Mouse (Mus musculus) adrenal gland, postnatal 14 days (tissue): ENCODE results near the gene Ccdc170. TPM values are rescaled to one million over a fixed set of nuclear protein-coding genes. Genes with fewer than 3 reads are reported as not detected.
A peak's percentile ranks its signal among the peaks of the same experiment; 100 is the strongest.
"Not testable (repeated sequence)": the region's sequence is repeated elsewhere in the genome, so short reads cannot be mapped to it uniquely, and the experiment has no call there.

ENCODE experiments used
- DNase-seq: peaks from one replicate; pipeline ENCODE4 v3.0.0; 2021; ENCODE audit warnings: mixed read lengths
- total RNA-seq: library from RNA; stranded (reverse); gene quantifications from 2 replicates; pipeline ENCODE4 v1.2.3, GENCODE M21; 2021

Ccdc170 gene
- total RNA-seq, 1 experiment from 2014 or later = 0.11 TPM

DNA sequence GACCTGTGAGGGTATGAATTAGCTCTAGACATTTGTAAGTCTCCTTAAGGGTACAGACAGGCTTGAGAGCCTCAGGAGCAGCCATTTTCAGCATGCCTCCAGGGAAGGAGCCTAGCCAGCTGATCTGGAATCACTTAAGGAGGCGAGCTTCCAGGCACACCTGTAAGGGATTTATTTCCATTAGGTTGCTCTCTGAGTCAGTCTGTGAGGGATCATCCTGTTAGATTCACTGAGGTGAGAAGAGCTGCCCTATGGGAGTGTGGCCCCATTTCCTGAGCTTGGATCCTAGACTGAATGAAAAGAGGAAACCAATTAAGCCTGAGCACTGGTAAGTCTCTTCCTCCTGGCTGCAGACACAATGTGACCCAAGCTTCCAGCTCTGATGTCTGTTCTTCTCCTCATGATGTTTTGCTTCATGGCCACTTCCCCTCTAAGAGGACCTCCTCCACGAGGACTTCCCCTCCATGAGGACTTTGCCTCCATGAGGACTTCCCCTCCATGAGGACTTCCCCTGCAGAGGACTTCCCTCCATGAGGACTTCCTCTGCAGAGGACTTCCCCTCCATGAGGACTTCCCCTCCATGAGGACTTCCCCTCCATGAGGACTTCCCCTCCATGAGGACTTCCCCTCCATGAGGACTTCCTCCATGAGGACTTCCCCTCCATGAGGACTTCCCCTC, 118.6 kb downstream of the Ccdc170 start:
- no peak for DNase-seq

DNA sequence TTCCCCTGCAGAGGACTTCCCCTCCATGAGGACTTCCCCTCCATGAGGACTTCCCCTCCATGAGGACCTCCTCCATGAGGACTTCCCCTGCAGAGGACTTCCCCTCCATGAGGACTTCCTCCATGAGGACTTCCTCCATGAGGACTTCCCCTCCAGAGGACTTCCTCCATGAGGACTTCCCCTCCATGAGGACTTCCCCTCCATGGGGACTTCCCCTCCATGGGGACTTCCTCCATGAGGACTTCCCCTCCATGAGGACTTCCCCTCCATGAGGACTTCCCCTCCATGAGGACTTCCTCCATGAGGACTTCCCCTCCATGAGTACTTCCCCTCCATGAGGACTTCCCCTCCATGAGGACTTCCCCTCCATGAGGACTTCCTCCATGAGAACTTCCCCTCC, 119.3 kb downstream of the Ccdc170 start:
- DNase-seq = not testable (repeated sequence)

- DNase-seq = no peak
Measured at GRCm38 (mm10) chr10:4602466-4602865, 120.2 kb downstream of the Ccdc170 start.

DNA sequence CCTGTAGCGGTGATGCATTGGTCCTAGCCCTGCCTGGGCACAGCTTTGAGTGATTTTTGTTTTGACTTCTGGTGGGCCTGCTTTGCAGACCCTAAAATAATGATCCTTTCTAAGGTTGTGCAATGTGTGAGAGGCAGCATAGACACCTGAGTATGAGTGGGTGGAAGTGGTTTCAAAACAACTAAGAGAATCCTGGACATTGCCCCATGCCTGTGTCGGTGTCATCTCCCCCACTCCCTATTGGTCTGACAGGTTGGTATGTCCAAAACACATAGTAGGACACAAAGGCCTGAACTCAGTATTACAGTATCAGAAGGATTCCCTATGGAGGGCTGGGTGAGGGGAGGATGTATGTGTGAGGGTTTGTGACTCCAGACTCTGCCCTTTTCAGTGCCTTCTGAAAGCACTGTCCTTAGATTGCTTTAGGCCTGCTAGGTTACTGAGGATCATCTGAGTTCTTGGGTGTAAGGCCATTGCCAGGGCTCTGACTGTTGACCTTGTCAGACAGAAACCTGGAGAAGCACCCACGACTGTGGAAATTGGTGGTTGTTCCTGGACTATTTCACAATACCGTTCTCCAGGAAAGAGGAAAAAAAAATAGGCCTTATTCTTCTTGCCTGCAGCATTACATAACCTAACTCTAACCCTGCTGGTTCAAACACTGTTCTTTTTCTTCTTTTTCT, 122.4 kb downstream of the Ccdc170 start:
- DNase-seq = no peak

DNA sequence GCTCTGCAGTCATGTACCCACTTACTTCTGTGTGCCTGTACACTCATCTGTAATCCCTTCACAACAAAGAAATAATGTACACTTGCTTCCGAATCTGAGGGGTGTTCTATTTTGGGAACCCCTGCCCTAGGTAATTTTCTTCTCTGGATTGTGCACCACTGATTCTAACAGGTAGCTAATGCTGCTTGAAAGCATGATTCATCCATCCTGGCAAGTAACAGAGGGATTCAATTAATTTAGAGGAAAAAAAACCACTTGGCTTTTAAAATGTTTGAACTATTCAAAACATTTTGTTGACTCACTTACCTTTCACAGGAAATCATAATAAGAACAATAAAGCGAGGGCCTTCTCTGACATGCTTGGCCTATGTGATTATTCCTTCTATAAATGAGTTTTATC, 127.9 kb downstream of the Ccdc170 start:
- no peak for DNase-seq

DNA sequence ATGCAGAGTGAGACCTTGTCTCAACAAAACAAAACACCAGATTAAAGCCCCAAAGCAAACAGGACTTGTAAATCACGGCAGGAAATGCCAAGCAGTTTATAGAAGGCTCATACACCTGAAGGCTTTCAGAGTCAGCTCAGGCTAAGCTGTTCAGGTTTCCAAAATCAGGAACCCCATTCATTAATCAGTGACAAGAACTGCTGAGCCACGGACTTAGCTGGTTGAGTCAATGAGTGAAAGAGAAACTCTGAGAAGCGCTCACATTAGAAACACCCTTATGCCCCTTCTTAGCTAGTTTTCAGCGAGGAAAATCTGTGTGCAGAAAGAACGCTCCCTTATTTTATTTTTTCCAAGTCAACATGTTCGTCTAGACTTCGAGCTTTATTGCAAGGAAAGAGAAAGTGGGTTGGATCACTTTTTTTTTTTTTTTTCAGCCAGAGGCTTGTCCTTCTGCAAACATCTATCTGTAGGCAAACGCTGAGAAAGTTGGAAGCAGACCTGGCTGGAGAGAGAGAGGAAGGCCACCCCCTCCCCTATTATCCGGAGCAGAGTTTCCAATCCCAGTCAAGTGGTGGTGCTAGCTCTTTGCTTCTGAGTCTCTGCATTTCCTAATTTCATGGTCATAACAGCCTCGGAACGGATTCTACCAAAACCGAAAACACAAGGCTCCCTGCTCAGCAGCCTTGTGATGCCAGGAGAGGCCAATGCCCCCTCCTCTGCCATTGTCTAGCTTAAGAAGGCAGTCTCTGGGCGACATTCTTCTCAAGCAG, 129.3 kb downstream of the Ccdc170 start, which contains the start of gene Esr1:
Esr1 (plus strand) TSS at position 208 of the 770 bp plus-strand sequence.
- DNase-seq = peak; percentile 32

Other genes starting within 250 kb of the Ccdc170 start
- gene Akap12, start 216.1 kb upstream of the Ccdc170 start, total RNA-seq = 30.7 and 35.0 TPM in 2 replicates
- gene Zbtb2, start 94.4 kb upstream of the Ccdc170 start, total RNA-seq = 11.7 and 12.3 TPM in 2 replicates
- gene Rmnd1, start 50.1 kb upstream of the Ccdc170 start, total RNA-seq = 51.2 and 57.0 TPM in 2 replicates
- gene Armt1, start 50.0 kb upstream of the Ccdc170 start, total RNA-seq = 15.7 and 20.1 TPM in 2 replicates
- 15.9 and 19.6 TPM in 2 replicates for gene Esr1, start 129.1 kb downstream of the Ccdc170 start, total RNA-seq